Mouse (Mus musculus) C2C12 (cell line): ENCODE measurements around the gene Ppp1r18.

Experiments used
- CEBPB ChIP-seq: IDR thresholded peaks from one replicate; pipeline ENCODE4 v1.6.1; 2011; ENCODE audit warnings: low read depth, mild to moderate bottlenecking, control low read depth, moderate library complexity
- CTCF ChIP-seq: IDR thresholded peaks from one replicate; pipeline ENCODE4 v1.5.1; 2011; ENCODE audit not compliant: control insufficient read depth, insufficient read depth, insufficient read length
- MAX ChIP-seq: IDR thresholded peaks from one replicate; pipeline ENCODE4 v1.6.1; 2011; ENCODE audit warnings: mild to moderate bottlenecking, control low read depth
- MYOD1 ChIP-seq: IDR thresholded peaks from one replicate; pipeline ENCODE4 v1.6.1; 2011; ENCODE audit warnings: low read depth; ENCODE audit not compliant: control insufficient read depth, insufficient read length
- USF1 ChIP-seq: IDR thresholded peaks from one replicate; pipeline ENCODE4 v1.6.1; 2011; ENCODE audit warnings: low read depth, mild to moderate bottlenecking, control low read depth, moderate library complexity

GRCm38 (mm10) chr17:35815836-35816235 lies 49.6 kb upstream of the Ppp1r18 start:
- no peak for TF ChIP-seq CTCF
- no peak for TF ChIP-seq MAX
- no peak for TF ChIP-seq MYOD1
- no peak for TF ChIP-seq CEBPB
- no peak for TF ChIP-seq USF1
